Mouse (Mus musculus): ENCODE measurements around the gene Marc2. TPM values are rescaled to one million over a fixed set of nuclear protein-coding genes. Genes with fewer than 3 reads are reported as not detected.

Marc2 gene
- 100 to 1,000 TPM in 1 of 2 experiments, 10 to 100 TPM in 1; 99.9 to 126 TPM for total RNA-seq (2023)

GRCm38 (mm10) chr1:184846092-184846750 lies at the start of gene Marc2:
Marc2 (minus strand) TSS chr1:184846451.

GRCm38 (mm10) chr1:184882281-184883268 lies 36.3 kb upstream of the Marc2 start, which contains the start of gene C130074G19Rik:
C130074G19Rik (minus strand) TSS chr1:184883218.

GRCm38 (mm10) chr1:184810780-184811575 lies 35.3 kb downstream of the Marc2 start, which contains the start of gene Marc1:
Marc1 (minus strand) TSS chr1:184811313.

Other genes with a start within 250 kb of the Marc2 start
- 10 to 100 TPM; 45.8 to 47.9 TPM for gene Hlx, start 113.8 kb downstream of the Marc2 start, total RNA-seq (2023)
- not detected for gene Marc1, start 35.1 kb downstream of the Marc2 start, total RNA-seq (2023)
- gene C130074G19Rik, start 36.8 kb upstream of the Marc2 start, total RNA-seq (2023), result not detected
- not detected for gene Mark1, start 153.1 kb upstream of the Marc2 start, total RNA-seq (2023)